8 mouse cellular contexts compared by ENCODE assay signal in the genomic region with DNA sequence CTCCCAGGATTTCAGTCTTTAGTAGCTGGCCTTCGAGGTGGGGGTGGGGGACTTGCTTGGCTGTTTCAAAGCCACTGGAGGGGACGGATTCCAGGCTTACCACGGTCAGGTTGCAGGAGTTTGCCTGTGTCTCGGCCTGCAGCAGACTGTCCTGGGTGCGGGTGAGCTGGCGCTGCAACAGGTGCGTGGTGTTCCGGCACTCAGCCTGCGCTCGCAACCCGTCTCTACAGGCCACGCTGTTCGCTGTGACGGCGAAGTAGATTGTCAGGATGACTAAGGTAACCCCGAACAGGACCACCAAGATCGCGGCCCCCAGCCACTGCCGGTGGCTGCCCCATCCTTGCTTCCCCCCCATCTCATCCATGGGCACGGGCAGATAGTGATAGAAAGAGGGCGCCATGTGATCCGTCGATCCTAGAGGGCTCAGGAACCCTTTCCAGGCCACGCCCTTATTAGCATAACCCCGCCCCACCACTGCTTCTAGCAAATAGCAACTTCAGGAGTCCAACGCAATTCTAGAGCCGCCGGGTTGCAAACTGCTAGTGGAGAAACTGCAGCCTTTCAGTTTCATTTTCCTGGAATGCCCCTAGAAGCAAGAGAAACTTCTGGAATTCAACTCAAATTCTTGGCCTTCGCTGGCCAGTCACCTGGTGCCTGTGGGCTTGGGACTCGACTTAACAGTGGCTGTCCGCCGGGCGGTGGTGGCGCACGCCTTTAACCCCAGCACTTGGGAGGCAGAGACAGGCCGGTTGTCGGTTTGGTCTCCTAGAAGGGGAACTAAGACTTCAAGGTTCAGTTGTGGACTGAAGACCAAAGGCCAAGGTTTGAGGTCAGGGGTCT. TPM values are rescaled to one million over a fixed set of nuclear protein-coding genes. Genes with fewer than 3 reads are reported as not detected.
A peak's percentile ranks its signal among the peaks of the same experiment; 100 is the strongest.
DNase-seq lines count a peak whose midpoint lies in the region; ATAC-seq lines count a peak whose summit lies in the region.

A gene (minus strand): TSS at position 429 of the 840 bp plus-strand sequence.

- peak; percentile 94 for ATAC-seq in intestine, embryonic 16.5 days
- ATAC-seq in liver, embryonic 13.5 days (ENCODE audit: low read depth): peak; percentile 89
- ATAC-seq in stomach, embryonic 15.5 days (ENCODE audit: insufficient read depth, low FRiP score, low read depth): peak; percentile 87

- DNase-seq in layer of hippocampus, adult 11-12 months (ENCODE audit: low spot score): peak; percentile 70
- DNase-seq in layer of hippocampus, adult 8-10 months (ENCODE audit: low spot score in 2 of 2): no peak
- peak; percentile 72 for DNase-seq in embryo, embryonic 11.5 days (ENCODE audit: low read depth, low spot score)
- DNase-seq in gonadal fat pad, adult 2 months (ENCODE audit: low read depth): peak; percentile 55
- DNase-seq in liver, embryonic 13.5 days: peak; percentile 92
- DNase-seq in naive thymus-derived CD4-positive, alpha-beta T cell, adult 2 months (ENCODE audit: low read depth): peak; percentile 95

- peak within 1 kb of the TSS; percentile 72 for H3K27ac ChIP-seq in intestine, embryonic 16.5 days (ENCODE audit: low read length)
- peak within 1 kb of the TSS; percentile 70 for H3K27ac ChIP-seq in liver, embryonic 13.5 days
- peak within 1 kb of the TSS; percentile 80 for H3K27ac ChIP-seq in stomach, embryonic 15.5 days

- H3K27me3 ChIP-seq in intestine, embryonic 16.5 days (replicated peaks; ENCODE audit: control insufficient read depth, insufficient read depth, low read length): no peaks in the 10 kb centered on the region
- H3K27me3 ChIP-seq in liver, embryonic 13.5 days: no peaks in the 10 kb centered on the region
- H3K27me3 ChIP-seq in stomach, embryonic 15.5 days (replicated peaks): no peaks in the 10 kb centered on the region

- no peaks in the 10 kb centered on the region for H3K36me3 ChIP-seq in intestine, embryonic 16.5 days (ENCODE audit: control insufficient read depth, insufficient read depth, low read length)
- no peaks in the 10 kb centered on the region for H3K36me3 ChIP-seq in liver, embryonic 13.5 days
- H3K36me3 ChIP-seq in stomach, embryonic 15.5 days: no peaks in the 10 kb centered on the region

- 4% methylated on average over 37 of the region's 37 CpGs for WGBS in intestine, embryonic 16.5 days
- WGBS in liver, embryonic 13.5 days (ENCODE audit: insufficient replicate concordance): 2% methylated on average over 37 of the region's 37 CpGs
- WGBS in stomach, embryonic 15.5 days: 5% methylated on average over 37 of the region's 37 CpGs

- H3K4me1 ChIP-seq in intestine, embryonic 16.5 days (ENCODE audit: control insufficient read depth, insufficient read depth, low read length): peaks cover 12% of the 10 kb centered on the region
- peaks cover 34% of the 10 kb centered on the region for H3K4me1 ChIP-seq in liver, embryonic 13.5 days (replicated peaks)
- peaks cover 11% of the 10 kb centered on the region; the same call in 1 of the 2 replicates for H3K4me1 ChIP-seq in stomach, embryonic 15.5 days

- H3K4me2 ChIP-seq in intestine, embryonic 16.5 days (ENCODE audit: low read depth, low read length): peak within 1 kb of the TSS; percentile 68
- H3K4me2 ChIP-seq in liver, embryonic 13.5 days: peak within 1 kb of the TSS; percentile 79
- H3K4me2 ChIP-seq in stomach, embryonic 15.5 days: peak within 1 kb of the TSS; percentile 78

- no peaks in the 10 kb centered on the region for H3K9me3 ChIP-seq in intestine, embryonic 16.5 days (ENCODE audit: control insufficient read depth, low read length)
- no peaks in the 10 kb centered on the region for H3K9me3 ChIP-seq in liver, embryonic 13.5 days (replicated peaks)
- H3K9me3 ChIP-seq in stomach, embryonic 15.5 days: no peaks in the 10 kb centered on the region

- peak within 1 kb of the TSS; percentile 52 for H3K4me3 ChIP-seq in intestine, embryonic 16.5 days (ENCODE audit: low read length)
- H3K4me3 ChIP-seq in liver, embryonic 13.5 days (replicated peaks): peak within 1 kb of the TSS; percentile 72
- peak within 1 kb of the TSS; percentile 52 for H3K4me3 ChIP-seq in stomach, embryonic 15.5 days (replicated peaks)

- H3K9ac ChIP-seq in intestine, embryonic 16.5 days (ENCODE audit: low read depth, low read length): peak within 1 kb of the TSS; percentile 73
- H3K9ac ChIP-seq in liver, embryonic 13.5 days: peak within 1 kb of the TSS; percentile 80
- no peak within 1 kb of the TSS; the same call in 1 of the 2 replicates for H3K9ac ChIP-seq in stomach, embryonic 15.5 days

RNA-seq across cellular contexts. Expression of the gene that starts here (rescaled TPM):
- 10 to 100 TPM in 2 of 4 experiments, 1 to 10 TPM in 2; 4.1 to 23.3 (median 8.6) TPM for total RNA-seq in layer of hippocampus, adult 8-10 months (2022)
- 123 and 139 TPM in 2 replicates for polyA plus RNA-seq in gonadal fat pad, adult 2 months (2012; rRNA removed)
- polyA plus RNA-seq in intestine, embryonic 16.5 days (2015; fragmentation: Nextera tagmentation; extraction: Ambion mirVana): 38.8 and 42.0 TPM in 2 replicates
- polyA plus RNA-seq in liver, embryonic 13.5 days (2015; fragmentation: Nextera tagmentation; extraction: Ambion mirVana): 34.1 and 36.0 TPM in 2 replicates
- 52.3 and 53.9 TPM in 2 replicates for polyA plus RNA-seq in stomach, embryonic 15.5 days (2015; fragmentation: Nextera tagmentation; extraction: Ambion mirVana)

Comparison
In these comparisons a context has a peak if more than half of its experiments do, and no peak if none do; other contexts are left out.
1. DNase-seq: peak in layer of hippocampus, adult 11-12 months (single experiment), embryo, embryonic 11.5 days (single experiment), gonadal fat pad, adult 2 months (single experiment), liver, embryonic 13.5 days (single experiment) and naive thymus-derived CD4-positive, alpha-beta T cell, adult 2 months (single experiment); none in layer of hippocampus, adult 8-10 months (0 of 2).
2. Peak in every context shown above with its lines, with median percentiles within 50 percentile points of each other: ATAC-seq, H3K27ac ChIP-seq, H3K4me2 ChIP-seq and H3K4me3 ChIP-seq.